Mouse (Mus musculus): ENCODE data around the gene Gm29427.

Gm29427 gene
- long read RNA-seq, experiment 1, partial matches to known transcripts, result 2 of 2 reads
- long read RNA-seq, experiment 1, other reads (novel, unspliced or antisense), result 0 of 2 reads
- long read RNA-seq, experiment 2, result 0 reads

DNA sequence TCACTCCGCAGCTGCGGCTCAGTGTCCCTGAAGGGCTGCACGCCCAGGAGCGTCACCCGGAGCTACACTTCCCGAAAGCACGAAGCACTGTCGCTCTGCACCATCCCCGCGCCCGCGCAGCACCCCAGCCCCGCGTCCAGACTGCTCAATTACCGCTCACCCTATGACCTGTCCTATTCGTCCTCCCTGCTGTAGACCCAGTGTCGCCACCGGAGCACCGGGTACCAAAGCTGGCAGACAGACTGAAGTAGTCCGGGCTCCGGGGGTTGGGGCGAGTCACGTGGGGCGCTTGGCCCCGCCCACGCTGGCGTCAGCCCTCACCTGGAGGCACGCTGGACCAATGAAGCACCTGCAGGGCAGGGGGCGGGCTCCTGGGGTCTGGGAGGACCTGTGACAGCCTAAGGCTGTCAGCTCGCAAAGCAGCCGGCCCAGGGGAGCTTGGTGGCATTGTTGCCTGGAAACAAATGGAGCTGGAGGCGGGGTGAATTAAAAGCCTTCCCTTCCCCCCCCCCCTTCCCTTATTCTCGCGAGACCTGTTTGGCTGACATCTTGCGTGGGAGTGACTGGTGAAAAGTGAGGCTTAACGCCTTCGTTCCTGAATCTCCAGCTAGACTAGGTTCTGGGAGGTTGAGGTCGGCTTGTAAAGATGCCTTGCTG is at the start of gene Gm29427:
Gm29427 (minus strand) TSS at position 239 of the 657 bp plus-strand sequence.
- intact Hi-C loops (cut with DNase I), result loop anchor here (5.0 to 10.0 kb wide), 2 partner anchors 62 to 339 kb away; no protein-coding TSS in a partner anchor

GRCm38 (mm10) chr1:130764027-130764461 is 48.4 kb upstream of the Gm29427 start:
- intact Hi-C loops (cut with DNase I), result no loop called here

DNA sequence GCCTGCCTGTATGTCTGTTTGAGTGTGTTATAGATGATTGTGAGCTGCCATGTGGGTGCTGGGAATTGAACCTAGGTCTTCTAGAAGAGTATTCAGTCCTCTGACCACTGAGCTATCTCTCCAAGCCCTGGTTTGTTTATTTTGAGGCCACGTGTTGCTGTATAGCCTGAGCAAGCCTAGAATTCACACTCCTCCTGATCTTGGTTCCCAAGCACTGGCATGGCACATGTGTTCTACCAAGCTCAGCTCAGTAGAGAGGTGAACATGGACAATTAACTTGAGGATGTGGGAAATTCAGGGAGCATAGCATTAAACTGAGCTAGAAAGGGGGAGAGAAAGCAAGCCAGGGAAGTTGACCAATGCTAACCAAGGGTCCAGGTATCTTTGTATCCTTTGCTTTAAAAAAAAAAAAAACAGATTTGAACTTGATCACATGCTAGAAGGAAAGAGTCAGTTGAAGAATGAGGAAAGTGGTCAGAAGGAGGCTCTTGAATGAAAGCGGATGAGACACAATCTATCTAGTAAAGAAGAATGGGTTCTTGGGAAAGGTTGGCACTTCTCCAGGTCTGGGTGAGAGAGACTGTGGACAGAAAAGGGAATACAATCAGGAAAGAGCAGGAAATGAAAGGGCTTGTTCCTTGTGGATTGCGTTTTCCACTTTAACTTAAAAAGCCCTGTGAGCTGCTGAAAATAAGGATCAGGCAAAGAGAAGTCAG is 46.6 kb upstream of the Gm29427 start:
- intact Hi-C loops (cut with DNase I), result no loop called here

DNA sequence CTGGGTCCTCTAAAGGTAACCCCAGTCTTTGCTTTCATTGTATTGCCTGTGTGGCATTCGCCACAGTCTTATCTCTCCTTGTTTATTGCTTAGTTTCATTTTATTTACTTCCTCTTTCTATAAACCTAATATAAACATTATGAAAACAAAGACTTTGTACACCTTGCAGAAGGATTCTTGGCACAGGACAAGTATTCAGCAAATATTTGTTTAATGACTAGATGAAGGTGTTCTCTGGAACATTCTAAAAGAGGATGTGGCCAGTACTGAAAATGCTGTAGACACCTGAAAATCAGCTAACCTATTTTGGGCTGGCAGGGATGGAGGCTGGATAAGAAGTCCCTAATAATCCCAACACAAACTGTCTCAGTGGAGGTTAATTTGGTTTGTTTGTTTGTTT is 46.0 kb upstream of the Gm29427 start:
- intact Hi-C loops (cut with DNase I), result no loop called here

GRCm38 (mm10) chr1:130759689-130760088 is 44.1 kb upstream of the Gm29427 start:
- intact Hi-C loops (cut with DNase I), result no loop called here

DNA sequence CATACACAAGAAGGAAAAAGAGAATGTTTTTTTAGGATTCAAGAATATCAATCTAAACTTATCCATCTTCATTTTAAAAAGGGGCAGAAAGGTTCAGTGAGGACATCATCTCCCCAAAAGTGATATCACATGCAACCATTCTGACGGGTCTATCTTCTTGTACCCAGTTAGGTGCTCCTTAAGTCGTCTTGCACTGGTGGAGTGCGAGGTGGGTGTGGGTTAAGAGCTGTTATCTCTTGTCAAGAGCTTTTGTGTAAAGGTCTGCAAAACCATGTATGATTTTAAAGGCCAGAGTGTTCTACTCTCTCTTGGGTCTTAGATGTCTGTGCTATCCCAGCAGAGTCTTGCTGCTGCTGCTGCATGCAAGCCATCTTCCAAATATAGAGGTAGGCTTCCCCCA is 31.2 kb upstream of the Gm29427 start:
- intact Hi-C loops (cut with DNase I), result no loop called here

GRCm38 (mm10) chr1:130745591-130745990 is 30.0 kb upstream of the Gm29427 start:
- intact Hi-C loops (cut with DNase I), result no loop called here

DNA sequence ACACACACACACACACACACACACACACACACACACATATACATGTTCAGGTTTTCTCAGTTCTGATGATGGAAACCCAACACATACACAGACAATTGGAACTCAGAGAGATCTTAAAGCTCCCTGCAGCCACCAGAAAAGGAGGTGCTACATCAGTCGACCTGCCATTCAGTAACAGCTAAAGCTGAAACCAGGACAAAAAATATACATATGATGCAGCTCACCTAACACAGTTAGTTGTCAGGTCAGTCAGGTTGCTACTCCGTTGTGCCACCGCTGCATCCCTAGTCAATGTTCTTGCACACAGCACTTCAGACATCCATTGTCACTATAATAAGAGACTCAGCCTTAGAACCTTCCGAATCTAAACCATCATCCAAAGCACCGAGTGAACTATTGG is 29.4 kb upstream of the Gm29427 start:
- intact Hi-C loops (cut with DNase I), result no loop called here

DNA sequence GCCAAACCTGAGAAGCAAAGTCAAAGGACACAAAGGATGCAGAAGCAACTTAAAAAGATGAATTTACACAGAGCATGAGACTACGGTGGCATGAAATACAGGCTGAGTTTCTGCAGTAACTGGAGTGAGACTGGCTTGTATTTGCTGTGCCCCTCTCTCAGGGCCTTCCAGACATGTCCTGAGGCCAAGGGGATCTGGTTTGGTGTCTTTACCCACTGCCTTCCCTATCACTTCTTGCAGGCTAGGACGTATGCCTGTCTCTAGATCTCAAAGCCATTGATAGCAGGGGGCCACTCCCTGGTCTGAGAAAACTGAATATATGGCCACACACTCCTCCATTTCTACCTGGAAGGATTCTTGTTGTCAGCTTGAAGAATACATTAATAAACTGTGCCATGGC is 28.6 kb upstream of the Gm29427 start:
- intact Hi-C loops (cut with DNase I), result no loop called here

GRCm38 (mm10) chr1:130743775-130744174 is 28.2 kb upstream of the Gm29427 start:
- intact Hi-C loops (cut with DNase I), result no loop called here

DNA sequence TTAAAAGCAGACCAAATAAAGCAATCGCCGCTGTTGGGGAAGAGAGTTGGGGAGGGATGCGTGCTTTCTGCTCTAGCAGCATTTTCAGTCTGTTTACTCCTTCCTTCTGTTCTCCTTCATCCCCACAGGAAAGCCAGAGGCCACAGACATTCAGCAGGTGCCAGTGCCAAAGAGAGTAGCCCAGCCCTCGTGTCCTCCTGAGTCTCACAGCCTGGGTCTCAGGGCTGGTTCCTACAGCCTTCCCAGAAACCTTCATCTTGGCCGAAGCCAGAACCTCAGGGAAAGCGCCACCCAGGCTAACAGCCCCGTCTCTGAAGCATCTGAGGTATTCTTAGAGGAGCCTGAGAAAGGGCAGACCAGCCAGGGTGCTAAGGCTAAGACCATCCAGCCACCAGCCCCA is 26.6 kb upstream of the Gm29427 start:
- intact Hi-C loops (cut with DNase I), result no loop called here

GRCm38 (mm10) chr1:130740781-130741720 is 25.5 kb upstream of the Gm29427 start:
- intact Hi-C loops (cut with DNase I), result no loop called here

DNA sequence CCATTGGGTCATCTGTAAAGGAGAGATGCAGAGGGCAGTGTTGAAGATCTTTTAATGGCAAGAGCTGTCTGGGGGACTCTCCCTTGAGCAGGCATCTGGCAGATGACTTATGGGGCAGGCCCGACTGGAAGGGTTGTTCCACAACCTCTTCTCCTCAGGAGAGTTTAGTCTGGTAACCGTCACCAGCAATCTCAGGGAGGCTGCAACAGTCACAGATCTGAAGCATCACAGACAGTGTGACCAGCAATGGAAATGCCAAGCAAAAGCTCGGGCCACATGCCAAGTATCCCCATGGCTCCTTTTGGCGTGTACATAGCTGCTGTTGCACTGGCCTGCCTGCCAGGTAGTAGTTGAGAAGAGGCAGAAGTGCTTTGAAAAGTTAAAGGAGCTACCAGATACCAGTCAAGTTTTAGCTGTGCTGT is 24.6 kb upstream of the Gm29427 start:
- intact Hi-C loops (cut with DNase I), result no loop called here

- intact Hi-C loops (cut with DNase I), result no loop called here
Observed at GRCm38 (mm10) chr1:130739636-130740035, 24.0 kb upstream of the Gm29427 start.

- intact Hi-C loops (cut with DNase I), result no loop called here
Observed at GRCm38 (mm10) chr1:130738551-130739106, 23.0 kb upstream of the Gm29427 start.

DNA sequence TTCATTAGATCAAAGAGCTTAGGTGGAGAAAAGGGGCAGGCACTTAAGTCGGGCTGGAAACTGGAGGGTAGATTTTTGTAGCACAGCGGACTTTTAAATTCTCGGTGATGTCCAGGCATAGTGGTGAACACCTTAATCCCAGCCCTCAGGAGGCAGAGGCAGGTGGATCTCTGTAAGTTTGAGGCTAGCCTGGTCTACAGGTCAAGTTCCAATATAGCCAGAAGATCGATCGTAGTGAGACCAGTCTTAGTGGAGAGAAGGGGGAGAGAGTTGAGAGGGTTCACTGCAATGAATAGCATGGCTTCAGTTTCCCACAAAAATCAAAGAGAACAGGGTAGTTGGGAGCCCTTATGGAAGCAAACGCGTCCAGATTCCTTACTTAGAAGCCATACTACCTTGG is 22.3 kb upstream of the Gm29427 start:
- intact Hi-C loops (cut with DNase I), result no loop called here

- intact Hi-C loops (cut with DNase I), result no loop called here
Observed at GRCm38 (mm10) chr1:130737411-130737881, 21.8 kb upstream of the Gm29427 start.

- intact Hi-C loops (cut with DNase I), result no loop called here
Observed at GRCm38 (mm10) chr1:130734852-130735251, 19.3 kb upstream of the Gm29427 start.

DNA sequence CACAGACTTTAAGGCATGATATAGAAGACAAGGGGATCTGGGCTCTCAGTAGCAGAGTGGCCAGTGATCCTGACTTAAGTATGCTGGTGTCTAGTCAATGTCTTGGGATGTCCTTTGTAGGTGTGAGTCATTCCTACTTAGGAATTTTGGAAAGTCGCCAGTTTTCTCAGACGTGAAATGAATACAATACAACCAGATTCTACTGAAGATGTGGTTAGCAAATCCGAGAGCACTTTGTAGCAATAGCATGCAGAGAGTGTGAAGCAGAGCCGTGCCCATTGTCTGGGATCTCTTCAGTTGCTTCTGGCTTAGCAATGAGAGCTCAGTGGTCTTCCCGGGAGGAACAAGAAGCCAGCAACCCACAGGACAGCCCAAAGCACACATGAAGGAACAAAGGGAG is 18.9 kb upstream of the Gm29427 start:
- intact Hi-C loops (cut with DNase I), result no loop called here

- intact Hi-C loops (cut with DNase I), result no loop called here
Observed at GRCm38 (mm10) chr1:130733671-130734070, 18.1 kb upstream of the Gm29427 start.
